Mouse (Mus musculus) layer of hippocampus, adult 8-10 months (tissue): ENCODE results near the gene Osm. TPM values are rescaled to one million over a fixed set of nuclear protein-coding genes. Genes with fewer than 3 reads are reported as not detected.

ENCODE experiments used
- DNase-seq, 2 experiments: peaks; one replicate each; pipeline ENCODE4 v3.0.0; 2022; ENCODE audit warnings: low spot score in 2 of 2
- total RNA-seq, 4 experiments: library from RNA; stranded (reverse); gene quantifications; 2 replicates each; pipeline ENCODE4 v1.2.4; 2022

Gene Osm
- total RNA-seq, 4 experiments from 2014 or later = 0.65 to 0.93 TPM; not detected in 2

DNA sequence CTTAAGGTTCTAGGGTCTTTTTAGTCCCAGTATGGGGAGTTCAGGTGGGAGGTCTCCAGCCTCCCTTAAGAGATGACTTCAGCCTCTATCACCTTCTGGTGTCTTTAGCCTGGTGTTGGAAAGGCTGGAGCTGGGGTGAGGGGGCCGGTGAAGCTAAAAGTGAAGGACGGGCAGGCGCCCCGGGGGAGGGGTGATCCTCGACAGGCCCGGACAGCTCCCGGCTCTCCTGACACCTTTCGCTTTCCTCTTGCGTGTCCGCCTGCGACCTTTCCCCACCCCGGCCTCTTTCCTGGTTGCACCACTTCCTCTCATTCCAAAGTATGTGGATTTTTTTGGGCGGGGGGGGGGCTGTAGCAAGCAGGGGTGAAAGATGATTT, 31.0 kb downstream of the Osm start:
- no peak for DNase-seq

DNA sequence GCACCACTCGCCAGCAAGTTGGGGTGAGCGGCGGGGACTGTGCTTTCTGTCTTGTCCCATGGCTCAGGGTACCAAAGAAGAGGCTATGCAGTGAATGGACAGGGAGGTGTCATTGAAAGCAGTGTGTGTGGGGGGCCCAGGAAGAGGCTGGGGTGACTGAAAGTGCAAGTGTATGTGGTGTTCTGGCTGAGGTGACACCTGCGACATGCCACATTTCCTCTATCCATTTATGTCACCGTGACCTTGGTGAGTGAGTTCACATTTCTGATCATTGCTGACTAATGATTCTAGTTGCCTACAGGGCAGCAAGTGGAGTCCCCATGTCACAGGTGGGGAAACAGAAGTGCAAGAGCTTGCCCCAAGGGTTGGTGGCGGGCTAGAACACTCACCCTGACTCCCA, 32.3 kb downstream of the Osm start:
- DNase-seq = no peak

DNA sequence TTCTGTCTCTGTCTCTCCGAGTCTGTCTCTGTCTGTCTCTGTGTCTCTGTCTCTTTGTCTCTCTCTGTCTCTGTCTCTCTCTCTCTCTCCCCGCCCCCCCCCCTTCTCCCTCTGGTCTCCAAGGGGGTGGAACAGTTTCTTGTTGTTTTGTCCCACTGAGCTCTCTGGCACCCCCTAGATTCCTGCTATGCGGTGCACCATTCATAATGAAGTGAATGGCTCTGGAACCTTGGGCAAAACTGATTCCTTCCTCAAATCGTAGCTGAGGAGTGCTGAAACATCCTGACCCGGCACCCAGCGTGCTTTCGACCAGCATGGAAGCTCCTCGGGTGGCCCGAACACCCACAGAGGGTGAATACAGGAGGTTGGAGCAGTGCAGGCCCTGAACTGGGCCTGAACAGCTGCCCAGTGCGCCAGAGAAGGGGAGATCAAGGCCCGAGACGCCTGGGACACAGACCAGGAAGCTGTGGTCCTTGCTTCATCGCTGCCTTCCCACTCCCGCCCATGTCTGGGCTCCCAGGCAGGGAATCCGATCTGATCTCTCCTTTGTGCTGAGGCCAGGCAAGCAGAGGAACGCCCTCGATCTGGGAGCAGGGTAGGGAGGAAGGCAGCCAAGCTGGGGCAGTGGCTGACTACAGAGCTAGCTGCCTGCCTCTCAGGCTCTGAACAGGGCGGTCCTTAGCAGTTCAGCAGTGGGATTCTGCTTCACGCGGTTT, 34.7 kb downstream of the Osm start:
- DNase-seq = no peak

DNA sequence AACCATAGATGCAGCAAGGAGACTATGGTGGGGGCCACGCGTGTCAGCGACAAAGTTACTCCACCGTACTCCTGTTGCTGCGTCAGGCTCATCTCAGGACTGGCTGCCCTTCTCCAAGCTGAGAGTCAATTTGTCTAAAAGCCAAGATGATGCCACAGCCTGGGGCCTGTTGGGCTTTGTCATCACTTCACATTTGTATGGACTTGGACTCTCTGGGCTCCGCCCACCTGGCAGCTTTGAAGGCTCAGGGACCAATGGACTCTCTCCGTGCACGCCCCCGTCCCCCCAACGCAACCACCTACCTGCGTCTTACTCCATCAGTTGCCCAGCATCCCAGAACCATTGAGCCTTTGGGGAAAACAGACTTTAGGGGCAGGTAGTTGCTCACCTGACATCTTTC, 35.3 kb downstream of the Osm start:
- DNase-seq = no peak

DNA sequence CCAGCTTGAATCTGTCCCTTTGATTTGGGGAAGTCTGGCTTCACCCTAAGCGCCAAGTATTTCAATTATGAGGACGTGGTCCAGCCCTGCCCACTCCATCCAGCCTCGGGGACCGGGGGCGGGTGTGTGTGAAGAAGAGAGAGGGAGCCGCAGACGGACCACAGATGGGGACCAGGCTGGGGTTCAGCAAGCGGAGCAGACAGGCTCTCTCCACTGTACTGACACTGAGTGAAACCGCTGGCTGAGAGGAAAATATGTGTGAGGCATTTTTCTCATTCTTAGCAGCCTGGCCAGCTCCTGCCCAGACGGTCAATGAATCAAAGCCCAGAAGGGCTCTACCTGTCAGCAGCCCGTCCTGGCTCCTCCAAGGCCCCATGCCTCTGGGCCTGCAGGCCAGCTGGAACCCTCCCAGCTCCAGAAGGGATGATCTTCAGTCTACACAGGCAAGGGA, 40.2 kb downstream of the Osm start:
- no peak for DNase-seq

DNA sequence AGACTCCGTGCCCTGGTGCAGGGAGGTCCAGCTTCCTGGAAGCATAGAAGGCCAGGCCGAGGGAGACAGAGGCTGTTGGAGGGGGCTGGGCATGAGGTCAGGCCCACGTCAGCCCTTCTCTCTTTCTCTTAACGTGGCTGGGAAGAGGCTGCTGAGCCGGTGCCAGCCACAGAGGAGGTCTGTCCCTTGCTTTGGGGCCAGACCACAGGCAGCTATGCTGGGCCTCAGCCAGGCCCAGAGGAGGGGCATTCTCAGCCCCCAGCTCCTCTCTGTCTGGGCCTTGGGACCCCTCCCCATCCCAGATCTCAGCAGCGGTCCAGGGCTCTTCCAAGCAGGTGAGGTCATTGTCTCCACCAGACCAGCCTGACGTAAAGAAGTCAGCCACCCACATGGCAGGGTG, 43.7 kb downstream of the Osm start:
- no peak for DNase-seq

DNA sequence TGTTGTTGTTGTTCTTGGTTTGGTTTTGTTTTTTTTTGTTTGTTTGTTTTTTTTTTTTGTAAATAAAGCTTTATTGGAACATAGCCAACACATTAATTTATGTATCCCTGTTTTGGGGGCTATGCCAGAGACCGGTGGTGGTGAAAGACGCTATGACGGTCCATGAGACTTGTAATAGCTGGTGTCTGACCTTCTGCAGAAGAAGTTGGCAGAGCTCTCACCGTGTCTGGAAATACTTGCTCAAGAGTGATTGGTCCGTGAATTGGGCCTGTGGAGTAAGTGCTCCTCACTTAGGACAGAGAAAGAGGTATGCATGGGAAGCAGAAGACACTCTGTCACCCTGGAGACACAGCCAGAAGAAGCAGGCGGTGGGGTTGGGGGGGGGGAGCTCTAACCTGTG, 45.6 kb downstream of the Osm start:
- no peak for DNase-seq

DNA sequence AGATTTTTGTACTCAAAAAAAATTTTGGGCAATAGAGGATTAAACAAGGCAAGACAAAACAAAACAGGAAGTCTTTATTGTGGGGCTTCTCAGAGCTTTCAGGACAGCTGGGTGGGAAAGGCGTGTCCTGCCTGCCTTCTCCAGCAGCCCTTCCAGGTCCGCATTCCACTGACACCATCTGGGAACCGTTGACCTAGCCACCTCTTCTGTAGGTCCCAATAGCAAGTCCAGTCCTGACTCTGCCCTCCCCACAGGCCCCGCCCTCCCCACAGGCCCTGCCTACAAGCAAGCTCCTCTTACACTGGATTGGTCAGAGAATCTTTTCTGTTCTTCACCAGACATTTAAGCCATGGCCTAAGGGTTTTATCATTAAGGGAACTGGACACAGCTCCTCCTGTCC, 47.4 kb downstream of the Osm start:
- no peak for DNase-seq

DNA sequence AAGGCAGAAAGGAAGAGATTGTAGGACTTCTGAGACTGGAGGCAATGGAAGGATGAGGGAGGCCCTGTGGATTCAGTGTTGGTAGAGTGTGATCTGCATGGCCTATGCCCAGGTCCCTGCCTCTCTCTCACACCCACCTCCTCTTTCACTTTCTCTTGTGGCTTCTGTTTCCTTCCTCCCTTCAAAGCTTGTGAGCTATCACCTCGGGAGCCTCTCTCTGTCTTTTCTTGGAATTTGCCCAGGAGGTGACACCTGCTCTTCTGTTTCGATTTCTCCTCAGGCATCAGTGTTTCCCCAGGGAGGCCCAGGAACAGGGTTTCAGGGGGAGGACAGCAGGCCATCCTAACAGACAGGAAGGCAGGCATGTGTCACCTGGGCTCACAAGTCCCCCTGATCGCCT, 53.1 kb downstream of the Osm start:
- no peak for DNase-seq

Other genes starting within 250 kb of the Osm start
- under 1 TPM; 0.25 to 0.76 (median 0.52) TPM for gene Sec14l4, start 205.0 kb upstream of the Osm start, total RNA-seq
- 1 to 10 TPM; 1.4 to 2.9 (median 1.9) TPM for gene Sec14l3, start 171.6 kb upstream of the Osm start, total RNA-seq
- gene Mtfp1, start 141.0 kb upstream of the Osm start, total RNA-seq = 100 to 1,000 TPM in 2 of 4 experiments, 10 to 100 TPM in 2; 93.7 to 108 (median 102) TPM
- 10 to 100 TPM; 52.3 to 62.7 (median 57.1) TPM for gene Sec14l2, start 113.0 kb upstream of the Osm start, total RNA-seq
- 10 to 100 TPM; 32.4 to 36.4 (median 35.0) TPM for gene Rnf215, start 101.2 kb upstream of the Osm start, total RNA-seq
- 10 to 100 TPM; 13.8 to 18.5 (median 15.4) TPM for gene Ccdc157, start 76.1 kb upstream of the Osm start, total RNA-seq
- 10 to 100 TPM; 57.6 to 66.7 (median 63.6) TPM for gene Sf3a1, start 76.1 kb upstream of the Osm start, total RNA-seq
- 10 to 100 TPM; 26.7 to 31.7 (median 28.8) TPM for gene Tbc1d10a, start 49.6 kb upstream of the Osm start, total RNA-seq
- 1 to 10 TPM; 3.1 to 5.8 (median 4.9) TPM for gene Castor1, start 18.2 kb upstream of the Osm start, total RNA-seq
- gene Lif, start 21.1 kb downstream of the Osm start, total RNA-seq = 1 to 10 TPM in 3 of 4 experiments, under 1 TPM in 1; 0.71 to 2.8 (median 1.6) TPM
- under 1 TPM in 2 of 4 experiments, not detected in 2; 0.23 to 0.65 TPM for gene Hormad2, start 204.7 kb downstream of the Osm start, total RNA-seq